Comparison of ENCODE assay signal across 11 mouse cellular contexts in the genomic region with DNA sequence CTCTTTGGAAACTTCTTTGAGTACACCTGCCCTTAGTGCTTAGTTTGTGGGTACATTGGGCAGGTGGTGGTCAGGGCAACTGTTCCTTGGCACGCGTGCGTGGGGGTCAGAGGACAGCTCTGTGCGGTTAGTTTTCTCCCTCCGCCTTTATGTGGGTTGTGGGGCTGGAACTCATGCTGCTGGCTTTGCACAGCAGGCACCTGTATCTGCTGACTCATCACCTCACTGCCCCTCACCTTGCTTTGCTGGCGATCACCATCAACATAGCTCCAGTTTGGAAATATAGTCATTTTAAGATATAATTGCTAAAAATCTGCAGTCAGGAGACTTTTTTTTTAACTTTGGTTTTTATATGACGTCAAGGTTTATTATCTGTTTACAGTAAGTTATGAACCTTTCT. TPM values are rescaled to one million over a fixed set of nuclear protein-coding genes. Genes with fewer than 3 reads are reported as not detected.
DNase-seq lines count a peak whose midpoint lies in the region; ATAC-seq and TF ChIP-seq lines count a peak whose summit lies in the region.
"Had no signal": no experiment of that assay in that cellular context is flagged by ENCODE, and none has a peak within 500 bp of the region (broad histone marks: within the 10 kb centered on the region; RNA-seq: fewer than 3 reads in every experiment).

No protein-coding gene starts in this region.

- no peaks in the 10 kb centered on the region for H3K27me3 ChIP-seq in embryonic facial prominence, embryonic 14.5 days (replicated peaks; ENCODE audit: control insufficient read depth, insufficient read depth, low read length)
- H3K27me3 ChIP-seq in embryonic facial prominence, embryonic 10.5 days (replicated peaks; ENCODE audit: low read depth, poor library complexity, severe bottlenecking): peaks cover 23% of the 10 kb centered on the region
- no peaks in the 10 kb centered on the region for H3K27me3 ChIP-seq in lung, embryonic 14.5 days (ENCODE audit: insufficient read depth, low read length)
- H3K27me3 ChIP-seq in hindbrain, postnatal 0 days (ENCODE audit: insufficient read depth, low read length): no peaks in the 10 kb centered on the region
- no peaks in the 10 kb centered on the region for H3K27me3 ChIP-seq in neural tube, embryonic 15.5 days (replicated peaks)

- H3K9me3 ChIP-seq in embryonic facial prominence, embryonic 14.5 days (ENCODE audit: control insufficient read depth, low read length): no peaks in the 10 kb centered on the region
- H3K9me3 ChIP-seq in embryonic facial prominence, embryonic 10.5 days: no peaks in the 10 kb centered on the region
- H3K9me3 ChIP-seq in lung, embryonic 14.5 days (ENCODE audit: low read depth, low read length): no peaks in the 10 kb centered on the region
- H3K9me3 ChIP-seq in hindbrain, postnatal 0 days (ENCODE audit: low read length): no peaks in the 10 kb centered on the region
- no peaks in the 10 kb centered on the region for H3K9me3 ChIP-seq in neural tube, embryonic 15.5 days (replicated peaks)

- ATAC-seq in embryonic facial prominence, embryonic 14.5 days (ENCODE audit: low read depth): no peak
- ATAC-seq in lung, embryonic 14.5 days (ENCODE audit: insufficient read depth): no peak
- ATAC-seq in hindbrain, postnatal 0 days: no peak
- no peak for ATAC-seq in neural tube, embryonic 15.5 days (ENCODE audit: low FRiP score)
- ATAC-seq: liver, postnatal 0 days had no signal

- H3K4me3 ChIP-seq in embryonic facial prominence, embryonic 14.5 days (ENCODE audit: low read depth, low read length): no peak overlapping the region
- H3K4me3 ChIP-seq in embryonic facial prominence, embryonic 10.5 days: no peak overlapping the region
- H3K4me3 ChIP-seq in lung, embryonic 14.5 days (ENCODE audit: low read depth, low read length): no peak overlapping the region
- H3K4me3 ChIP-seq in lung, adult 2 months (replicated peaks; ENCODE audit: extremely low read depth, low read depth, low read length): no peak overlapping the region
- H3K4me3 ChIP-seq in hindbrain, postnatal 0 days (ENCODE audit: low read length): no peak overlapping the region
- H3K4me3 ChIP-seq in neural tube, embryonic 15.5 days (replicated peaks): peak overlapping the region; percentile 78

- H3K27ac ChIP-seq in embryonic facial prominence, embryonic 14.5 days (replicated peaks; ENCODE audit: low read depth, low read length): no peak overlapping the region
- no peak overlapping the region for H3K27ac ChIP-seq in embryonic facial prominence, embryonic 10.5 days (replicated peaks)
- no peak overlapping the region for H3K27ac ChIP-seq in lung, embryonic 14.5 days (ENCODE audit: low read depth)
- no peak overlapping the region for H3K27ac ChIP-seq in hindbrain, postnatal 0 days
- no peak overlapping the region for H3K27ac ChIP-seq in neural tube, embryonic 15.5 days (replicated peaks)

- no peak for TF ChIP-seq CTCF in lung, embryonic 14.5 days (IDR thresholded peaks at IDR 0.05; ENCODE audit: low read depth)
- no peak for TF ChIP-seq CTCF in lung, adult 2 months (IDR thresholded peaks at IDR 0.05; ENCODE audit: insufficient read depth, low read length)
- TF ChIP-seq CTCF in hindbrain, postnatal 0 days (IDR thresholded peaks at IDR 0.05; ENCODE audit: low read depth): no peak

- no peaks in the 10 kb centered on the region for H3K36me3 ChIP-seq in embryonic facial prominence, embryonic 14.5 days (ENCODE audit: control insufficient read depth, insufficient read depth, low read length)
- H3K36me3 ChIP-seq in embryonic facial prominence, embryonic 10.5 days (replicated peaks): no peaks in the 10 kb centered on the region
- H3K36me3 ChIP-seq in lung, embryonic 14.5 days (ENCODE audit: insufficient read depth): no peaks in the 10 kb centered on the region
- H3K36me3 ChIP-seq in hindbrain, postnatal 0 days (ENCODE audit: insufficient read depth, low read length): no peaks in the 10 kb centered on the region
- no peaks in the 10 kb centered on the region for H3K36me3 ChIP-seq in neural tube, embryonic 15.5 days

- WGBS in embryonic facial prominence, embryonic 14.5 days: 96% methylated on average over 7 of the region's 7 CpGs
- WGBS in embryonic facial prominence, embryonic 10.5 days: 93% methylated on average over 7 of the region's 7 CpGs
- 89% methylated on average over 7 of the region's 7 CpGs for WGBS in lung, embryonic 14.5 days
- WGBS in lung, adult 2 months: 92% methylated on average over 7 of the region's 7 CpGs
- WGBS in hindbrain, postnatal 0 days: 94% methylated on average over 7 of the region's 7 CpGs
- 92% methylated on average over 7 of the region's 7 CpGs for WGBS in neural tube, embryonic 15.5 days

- H3K4me2 ChIP-seq in embryonic facial prominence, embryonic 14.5 days (ENCODE audit: low read depth, low read length): peak overlapping the region; percentile 96; the same call in 1 of the 2 replicates
- peak overlapping the region; percentile 95; the same call in 1 of the 2 replicates for H3K4me2 ChIP-seq in lung, embryonic 14.5 days
- H3K4me2 ChIP-seq in hindbrain, postnatal 0 days (ENCODE audit: low read depth, low read length): peak overlapping the region; percentile 95
- peak overlapping the region; percentile 91 for H3K4me2 ChIP-seq in neural tube, embryonic 15.5 days

- DNase-seq in embryonic facial prominence, embryonic 14.5 days (ENCODE audit: low spot score): no peak
- DNase-seq in embryonic facial prominence, embryonic 10.5 days (ENCODE audit: low spot score): no peak
- no peak for DNase-seq in lung, embryonic 14.5 days
- DNase-seq in lung, adult 2 months: no peak
- DNase-seq in hindbrain, postnatal 0 days (ENCODE audit: low spot score): no peak
- no peak for DNase-seq in adrenal gland, postnatal 14 days
- DNase-seq in ovary, postnatal 10 days (ENCODE audit: low spot score): no peak
- DNase-seq: kidney, adult 18-20 months; liver, postnatal 0 days had no signal

- no peak overlapping the region for H3K9ac ChIP-seq in embryonic facial prominence, embryonic 14.5 days (ENCODE audit: low read depth, low read length)
- H3K9ac ChIP-seq in lung, embryonic 14.5 days: no peak overlapping the region
- H3K9ac ChIP-seq in hindbrain, postnatal 0 days (replicated peaks; ENCODE audit: low read length): no peak overlapping the region
- no peak overlapping the region for H3K9ac ChIP-seq in neural tube, embryonic 15.5 days (replicated peaks)
- H3K9ac ChIP-seq: liver, postnatal 0 days had no signal

- H3K4me1 ChIP-seq in embryonic facial prominence, embryonic 14.5 days (ENCODE audit: control insufficient read depth, insufficient read depth, low read length): peaks cover 3% of the 10 kb centered on the region; the same call in 1 of the 2 replicates
- peaks cover 17% of the 10 kb centered on the region for H3K4me1 ChIP-seq in embryonic facial prominence, embryonic 10.5 days
- no peaks in the 10 kb centered on the region for H3K4me1 ChIP-seq in lung, embryonic 14.5 days (ENCODE audit: insufficient read depth)
- H3K4me1 ChIP-seq in lung, adult 2 months (ENCODE audit: control insufficient read depth, insufficient read depth, low read length): no peaks in the 10 kb centered on the region; the same call in 1 of the 2 replicates
- H3K4me1 ChIP-seq in hindbrain, postnatal 0 days (ENCODE audit: insufficient read depth, low read length): peaks cover 5% of the 10 kb centered on the region; the same call in 1 of the 2 replicates
- H3K4me1 ChIP-seq in neural tube, embryonic 15.5 days: peaks cover 24% of the 10 kb centered on the region

- no peak for TF ChIP-seq POLR2A in lung, adult 2 months (IDR thresholded peaks at IDR 0.05; ENCODE audit: borderline replicate concordance, extremely low read depth, low read depth, low read length)

RNA-seq across cellular contexts. Expression of a gene that starts 2.0 kb away (rescaled TPM):
- 67.9 and 72.8 TPM in 2 replicates for polyA plus RNA-seq in embryonic facial prominence, embryonic 14.5 days (2014; fragmentation: Nextera tagmentation; extraction: Ambion mirVana)
- 22.1 and 24.3 TPM in 2 replicates for polyA plus RNA-seq in embryonic facial prominence, embryonic 10.5 days (2016; fragmentation: Nextera tagmentation; extraction: Ambion mirVana)
- 58.9 and 63.9 TPM in 2 replicates for polyA plus RNA-seq in lung, embryonic 14.5 days (2014; fragmentation: Nextera tagmentation; extraction: Ambion mirVana)
- 18.2 and 26.9 TPM in 2 replicates for polyA plus RNA-seq in lung, adult 2 months (2012; rRNA removed)
- total RNA-seq in hindbrain, postnatal 0 days (2014; rRNA removed): 32.9 and 40.4 TPM in 2 replicates
- polyA plus RNA-seq in hindbrain, postnatal 0 days (2015; fragmentation: Nextera tagmentation; extraction: Ambion mirVana): 35.7 and 35.9 TPM in 2 replicates
- 52.2 and 57.1 TPM in 2 replicates for polyA plus RNA-seq in neural tube, embryonic 15.5 days (2015; fragmentation: Nextera tagmentation; extraction: Ambion mirVana)
- 30.7 and 35.0 TPM in 2 replicates for total RNA-seq in adrenal gland, postnatal 14 days (2021)
- total RNA-seq: granulocyte monocyte progenitor cell, adult 5-6 weeks had no signal
